Mouse (Mus musculus) lung, embryonic 14.5 days (tissue): ENCODE results near the gene Prss30. TPM values are rescaled to one million over a fixed set of nuclear protein-coding genes. Genes with fewer than 3 reads are reported as not detected.

Source experiments
- ATAC-seq: fragments of 200-750 bp; cut with Nextera tagmentation; 2 replicates; pipeline ENCODE4 v1.8.0; 2017; ENCODE audit warnings: mild to moderate bottlenecking, moderate TSS enrichment, moderate library complexity; ENCODE audit not compliant: insufficient read depth
- DNase-seq: peaks from one replicate; pipeline ENCODE4 v3.0.0-alpha.2; 2015
- H3K27ac ChIP-seq: fragments of 300-500 bp; sonication (generic); 2 replicates; pipeline ENCODE4 v1.5.1; 2014; ENCODE audit warnings: low read depth, mild to moderate bottlenecking, moderate library complexity
- H3K27me3 ChIP-seq: fragments of 300-500 bp; sonication (generic); 2 replicates; pipeline ENCODE4 v1.6.1; 2014; ENCODE audit warnings: low read length, control low read depth; ENCODE audit not compliant: insufficient read depth
- H3K36me3 ChIP-seq: fragments of 300-500 bp; sonication (generic); 2 replicates; pipeline ENCODE4 v1.6.1; 2014; ENCODE audit warnings: control low read depth; ENCODE audit not compliant: insufficient read depth
- H3K4me1 ChIP-seq: fragments of 300-500 bp; sonication (generic); 2 replicates; pipeline ENCODE4 v1.6.1; 2014; ENCODE audit warnings: antibody characterized with exemption, control low read depth; ENCODE audit not compliant: insufficient read depth
- H3K4me2 ChIP-seq: fragments of 300-500 bp; sonication (generic); 2 replicates; pipeline ENCODE4 v1.6.1; 2014; ENCODE audit warnings: mild to moderate bottlenecking
- H3K4me3 ChIP-seq: fragments of 300-500 bp; sonication (generic); 2 replicates; pipeline ENCODE4 v1.5.1; 2014; ENCODE audit warnings: low read depth, low read length
- H3K9ac ChIP-seq: fragments of 300-500 bp; sonication (generic); 2 replicates; pipeline ENCODE4 v1.6.1; 2014
- H3K9me3 ChIP-seq: fragments of 300-500 bp; sonication (generic); 2 replicates; pipeline ENCODE4 v1.6.1; 2016; ENCODE audit warnings: low read depth, low read length, control low read depth
- CTCF ChIP-seq: IDR thresholded peaks from 2 replicates; pipeline ENCODE4 v1.5.1; 2016; ENCODE audit warnings: antibody characterized with exemption, low read depth
- WGBS: fragments of 180-500 bp; shearing (Covaris S2); extraction: QIAGEN DNeasy Blood & Tissue Kit; methylation state at CpG from one replicate; pipeline ENCODE4 v1.1.7; 2014; 5-methylcytosine and 5-hydroxymethylcytosine counted together
- microRNA-seq: library from miRNA; unstranded; fragments of <30 nt; microRNA quantifications from one replicate; pipeline ENCODE4, GENCODE M21; 2016; ENCODE audit warnings: borderline number of aligned reads
- polyA plus RNA-seq: library from polyadenylated mRNA; unstranded; fragments of >200 nt; fragmentation: Nextera tagmentation; extraction: Ambion mirVana; gene quantifications from 2 replicates; pipeline ENCODE4 v1.2.1, GENCODE M21; 2014

The Prss30 gene
- polyA plus RNA-seq, 1 experiment from 2014 or later = 0.20 TPM

GRCm38 (mm10) chr17:23941372-23941771, 39.0 kb downstream of the Prss30 start, which contains the start of gene Sbp:
TSS of gene Sbp (plus strand) at chr17:23941672.
- Histone ChIP-seq H3K4me1 (no peaks in the 10 kb centered on the region), H3K36me3 (no peaks in the 10 kb centered on the region), H3K9me3 (no peaks in the 10 kb centered on the region), H3K4me2 (no peak within 1 kb of the TSS), H3K27ac (no peak within 1 kb of the TSS), H3K4me3 (no peak within 1 kb of the TSS), H3K27me3 (no peaks in the 10 kb centered on the region), H3K9ac (no peak within 1 kb of the TSS)
- ATAC-seq = no peak
- no peak for DNase-seq
- TF ChIP-seq CTCF = no peak

- H3K4me3 ChIP-seq = no peak overlapping the region
- no peak overlapping the region for H3K4me2 ChIP-seq
- 44% methylated on average over 5 of the region's 5 CpGs for WGBS
- H3K9me3 ChIP-seq = no peaks in the 10 kb centered on the region
- H3K27ac ChIP-seq = no peak overlapping the region
- TF ChIP-seq CTCF = no peak
- no peak for ATAC-seq
- DNase-seq = peak; percentile 44
- no peaks in the 10 kb centered on the region for H3K4me1 ChIP-seq
- H3K9ac ChIP-seq = no peak overlapping the region
- H3K36me3 ChIP-seq = no peaks in the 10 kb centered on the region
- H3K27me3 ChIP-seq = no peaks in the 10 kb centered on the region
Measured at GRCm38 (mm10) chr17:23931157-23931556, 49.2 kb downstream of the Prss30 start.

- no peaks in the 10 kb centered on the region for H3K36me3 ChIP-seq
- peak; percentile 21; the same call in 1 of the 2 replicates for TF ChIP-seq CTCF
- H3K9ac ChIP-seq = peak overlapping the region; percentile 75
- DNase-seq = peak; percentile 83
- no peaks in the 10 kb centered on the region for H3K9me3 ChIP-seq
- H3K27me3 ChIP-seq = no peaks in the 10 kb centered on the region
- WGBS = 0% methylated on average over 14 of the region's 14 CpGs
- H3K27ac ChIP-seq = peak overlapping the region; percentile 98
- peak overlapping the region; percentile 76 for H3K4me2 ChIP-seq
- H3K4me1 ChIP-seq = peaks cover 4% of the 10 kb centered on the region; the same call in 1 of the 2 replicates
- peak overlapping the region; percentile 38 for H3K4me3 ChIP-seq
- ATAC-seq = peak; percentile 85
Measured at GRCm38 (mm10) chr17:23925090-23925493, 55.3 kb downstream of the Prss30 start.

DNA sequence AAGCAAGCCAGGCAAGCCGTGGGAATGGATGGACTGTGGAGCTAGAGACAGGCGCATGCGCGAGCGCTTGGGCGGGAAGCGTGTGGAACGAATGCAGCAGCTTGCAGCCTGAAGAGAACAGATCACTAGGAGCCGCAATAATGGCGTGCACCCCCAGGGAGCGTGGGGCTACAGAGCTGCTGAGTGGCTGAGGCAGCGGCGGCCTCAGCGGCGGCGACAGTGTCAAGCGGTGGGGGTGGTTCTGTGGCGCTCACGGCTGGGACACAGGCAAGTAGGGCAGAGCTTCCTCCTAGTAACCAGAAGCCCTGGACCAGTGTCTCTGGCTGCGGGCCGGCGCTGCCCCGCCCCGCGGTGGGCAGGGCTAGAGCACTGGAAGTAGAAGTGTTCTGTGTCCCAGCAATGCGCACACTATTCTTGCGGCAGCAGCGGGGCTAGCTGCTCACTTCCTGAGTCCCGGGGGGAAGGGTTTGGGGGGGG, 55.8 kb downstream of the Prss30 start:
- no peaks in the 10 kb centered on the region for H3K36me3 ChIP-seq
- no peaks in the 10 kb centered on the region for H3K9me3 ChIP-seq
- H3K27me3 ChIP-seq = no peaks in the 10 kb centered on the region
- H3K4me3 ChIP-seq = peak overlapping the region; percentile 38
- peak overlapping the region; percentile 76 for H3K4me2 ChIP-seq
- DNase-seq = peak; percentile 96
- peaks cover 4% of the 10 kb centered on the region; the same call in 1 of the 2 replicates for H3K4me1 ChIP-seq
- peak overlapping the region; percentile 75 for H3K9ac ChIP-seq
- ATAC-seq = peak; percentile 99
- peak; percentile 41 for TF ChIP-seq CTCF
- peak overlapping the region; percentile 98 for H3K27ac ChIP-seq
- WGBS = under 1% methylated on average over 29 of the region's 29 CpGs

Small RNA genes lying within 50 kb of the gene (microRNA-seq; reads per million reads assigned to microRNA genes)
- gene Gm27700 = not detected

Other genes starting within 250 kb of the Prss30 start
- gene Paqr4, start 239.7 kb downstream of the Prss30 start, polyA plus RNA-seq = 35.8 TPM in 2 replicates
- gene Kremen2, start 234.7 kb downstream of the Prss30 start, polyA plus RNA-seq = not detected in 2 replicates
- gene Flywch1, start 209.0 kb downstream of the Prss30 start, polyA plus RNA-seq = 64.9 and 73.4 TPM in 2 replicates
- gene Flywch2, start 194.5 kb downstream of the Prss30 start, polyA plus RNA-seq = 28.4 and 29.3 TPM in 2 replicates
- gene Srrm2, start 190.0 kb downstream of the Prss30 start, polyA plus RNA-seq = 429 and 491 TPM in 2 replicates
- gene Elob, start 151.4 kb downstream of the Prss30 start, polyA plus RNA-seq = 1,057 and 1,075 TPM in 2 replicates
- gene Prss33, start 144.5 kb downstream of the Prss30 start, polyA plus RNA-seq = not detected in 2 replicates
- gene Prss32, start 136.7 kb downstream of the Prss30 start, polyA plus RNA-seq = not detected in 2 replicates
- gene Prss41, start 136.4 kb downstream of the Prss30 start, polyA plus RNA-seq = 1.0 and 1.4 TPM in 2 replicates
- not detected in 2 replicates for gene Prss21, start 112.5 kb downstream of the Prss30 start, polyA plus RNA-seq
- 1.0 TPM in 1 of 2 replicates, not detected in the other for gene Dcpp1, start 99.7 kb downstream of the Prss30 start, polyA plus RNA-seq
- gene Dcpp2, start 99.7 kb downstream of the Prss30 start, polyA plus RNA-seq = not detected in 2 replicates
- gene Dcpp3, start 63.1 kb downstream of the Prss30 start, polyA plus RNA-seq = 2.2 TPM in 2 replicates
- not detected in 2 replicates for gene Sbp, start 38.9 kb downstream of the Prss30 start, polyA plus RNA-seq
- gene Sbpl, start 25.3 kb downstream of the Prss30 start, polyA plus RNA-seq = not detected in 2 replicates
- 2.1 TPM in 2 replicates for gene Prss22, start 17.5 kb upstream of the Prss30 start, polyA plus RNA-seq
- 0.20 and 0.24 TPM in 2 replicates for gene Prss27, start 57.6 kb upstream of the Prss30 start, polyA plus RNA-seq
- gene Kctd5, start 92.9 kb upstream of the Prss30 start, polyA plus RNA-seq = 64.4 and 69.6 TPM in 2 replicates
- gene Pdpk1, start 170.4 kb upstream of the Prss30 start, polyA plus RNA-seq = 34.9 and 37.3 TPM in 2 replicates
- gene Amdhd2, start 183.2 kb upstream of the Prss30 start, polyA plus RNA-seq = 23.6 and 33.3 TPM in 2 replicates
- gene Atp6v0c, start 189.1 kb upstream of the Prss30 start, polyA plus RNA-seq = 450 and 473 TPM in 2 replicates
- gene Tbc1d24, start 225.0 kb upstream of the Prss30 start, polyA plus RNA-seq = 6.4 and 7.0 TPM in 2 replicates
- 8.2 and 10.3 TPM in 2 replicates for gene Ntn3, start 229.0 kb upstream of the Prss30 start, polyA plus RNA-seq
- 14.5 and 15.2 TPM in 2 replicates for gene Tedc2, start 240.3 kb upstream of the Prss30 start, polyA plus RNA-seq